Mouse (Mus musculus) cerebellum, postnatal 36 days (tissue): ENCODE measurements around the gene Ift122.

Experiments
- DNase-seq, 2 experiments: peaks; one replicate each; pipeline ENCODE4 v3.0.0; 2021 to 2022; ENCODE audit warnings: mixed read lengths in 2 of 2

The Ift122 gene

GRCm38 (mm10) chr6:115892363-115892762 is 39.1 kb downstream of the Ift122 start:
- no peak for DNase-seq

- no peak for DNase-seq
Measured at GRCm38 (mm10) chr6:115896346-115896745, 43.1 kb downstream of the Ift122 start.

GRCm38 (mm10) chr6:115897117-115897516 is 43.8 kb downstream of the Ift122 start:
- DNase-seq = no peak

GRCm38 (mm10) chr6:115897926-115898520 is 44.8 kb downstream of the Ift122 start:
- no peak for DNase-seq

GRCm38 (mm10) chr6:115901062-115901461 is 47.8 kb downstream of the Ift122 start:
- peak; percentile 85 to 87 for DNase-seq

- DNase-seq = peak in 1 of 2 experiments; percentile 32
Measured at GRCm38 (mm10) chr6:115901489-115901931, 48.2 kb downstream of the Ift122 start.

GRCm38 (mm10) chr6:115902545-115902944 is 49.3 kb downstream of the Ift122 start:
- DNase-seq = no peak

- no peak for DNase-seq
Measured at GRCm38 (mm10) chr6:115905568-115905967, 52.3 kb downstream of the Ift122 start.

GRCm38 (mm10) chr6:115906455-115906854 is 53.2 kb downstream of the Ift122 start:
- DNase-seq = no peak

GRCm38 (mm10) chr6:115906871-115907270 is 53.6 kb downstream of the Ift122 start:
- no peak for DNase-seq

GRCm38 (mm10) chr6:115908421-115908982 is 55.2 kb downstream of the Ift122 start:
- DNase-seq = no peak

- no peak for DNase-seq
Measured at GRCm38 (mm10) chr6:115909052-115909451, 55.8 kb downstream of the Ift122 start.

GRCm38 (mm10) chr6:115909940-115910339 is 56.7 kb downstream of the Ift122 start:
- DNase-seq = peak; percentile 38 to 41

GRCm38 (mm10) chr6:115911763-115912162 is 58.5 kb downstream of the Ift122 start:
- DNase-seq = no peak

GRCm38 (mm10) chr6:115913482-115913881 is 60.2 kb downstream of the Ift122 start:
- DNase-seq = no peak

GRCm38 (mm10) chr6:115914511-115915202 is 61.4 kb downstream of the Ift122 start:
- DNase-seq = peak; percentile 50 to 62

- DNase-seq = peak; percentile 55 to 64
Measured at GRCm38 (mm10) chr6:115915601-115916445, 62.6 kb downstream of the Ift122 start.

- DNase-seq = peak; percentile 42 to 51
Measured at GRCm38 (mm10) chr6:115916611-115917010, 63.3 kb downstream of the Ift122 start.

- DNase-seq = no peak
Measured at GRCm38 (mm10) chr6:115918615-115919014, 65.3 kb downstream of the Ift122 start.

- no peak for DNase-seq
Measured at GRCm38 (mm10) chr6:115919876-115920275, 66.6 kb downstream of the Ift122 start.

GRCm38 (mm10) chr6:115924829-115925228 is 71.6 kb downstream of the Ift122 start:
- no peak for DNase-seq

- DNase-seq = no peak
Measured at GRCm38 (mm10) chr6:115926416-115926815, 73.1 kb downstream of the Ift122 start.
